Mouse (Mus musculus): ENCODE data around the gene Lss. TPM values are rescaled to one million over a fixed set of nuclear protein-coding genes. Genes with fewer than 3 reads are reported as not detected.

Gene Lss
- total and polyA plus RNA-seq, 3 experiments: 26.3 to 28.3 (median 27.5) TPM

- no peak overlapping the region for H3K4me3 ChIP-seq (ENCODE audit: control insufficient read depth in 1 of 2, insufficient read depth in 1 of 2, low read depth in 2 of 2, low read length in 2 of 2)
- peak overlapping the region; percentile 4; the same call in 1 of the 2 replicates for H3K27ac ChIP-seq (ENCODE audit: control insufficient read depth, low read depth, low read length)
- H3K9me3 ChIP-seq (replicated peaks; ENCODE audit: insufficient read depth, low read length): no peaks in the 10 kb centered on the region
- H3K4me1 ChIP-seq (ENCODE audit: control insufficient read depth in 1 of 2, insufficient read depth in 2 of 2, low read length in 2 of 2): peaks cover 12 to 14% of the 10 kb centered on the region in 2 experiments
- TF ChIP-seq MEF2A (IDR thresholded peaks at IDR 0.05; ENCODE audit: extremely low read depth, insufficient replicate concordance, low read depth, low read length, poor library complexity, severe bottlenecking) (no peak), POLR2AphosphoS5 (IDR thresholded peaks at IDR 0.05; ENCODE audit: borderline replicate concordance, low read depth, low read length) (no peak), TAL1 (IDR thresholded peaks at IDR 0.05; ENCODE audit: low read length) (no peak), MAFK (IDR thresholded peaks at IDR 0.05; ENCODE audit: borderline replicate concordance, low read depth, low read length) (no peak), UBTF (IDR thresholded peaks at IDR 0.05; ENCODE audit: borderline replicate concordance, insufficient read depth, low read depth, low read length) (no peak), CHD1 (IDR thresholded peaks at IDR 0.05; ENCODE audit: low read depth, low read length) (no peak), ELF1 (IDR thresholded peaks at IDR 0.05; ENCODE audit: low read depth, low read length) (no peak), ZMIZ1 (IDR thresholded peaks at IDR 0.05; ENCODE audit: low read depth, low read length) (no peak), POLR2AphosphoS2 (IDR thresholded peaks at IDR 0.05; ENCODE audit: low read length) (no peak), TBP (IDR thresholded peaks at IDR 0.05; ENCODE audit: low read depth, low read length) (no peak), HCFC1 (IDR thresholded peaks at IDR 0.05; ENCODE audit: low read depth, low read length) (no peak), E2F4 (IDR thresholded peaks at IDR 0.05; ENCODE audit: borderline replicate concordance, low read depth, low read length) (no peak), RCOR1 (IDR thresholded peaks at IDR 0.05; ENCODE audit: low read depth, low read length) (no peak), KAT2A (conservative IDR thresholded peaks at IDR 0.05; ENCODE audit: low read depth, low read length) (no peak), RAD21 (IDR thresholded peaks at IDR 0.05; ENCODE audit: low read depth, low read length) (no peak), EP300 (IDR thresholded peaks at IDR 0.05; ENCODE audit: low read depth in 1 of 2, low read length in 2 of 2) (no peak), JUND (IDR thresholded peaks at IDR 0.05; ENCODE audit: low read depth, low read length) (no peak), NELFE (IDR thresholded peaks at IDR 0.05; ENCODE audit: low read depth, low read length) (no peak)
- H3K36me3 ChIP-seq (ENCODE audit: control insufficient read depth in 1 of 2, insufficient read depth in 2 of 2, low read length in 2 of 2): peaks cover 5 to 21% of the 10 kb centered on the region in 2 experiments
- DNase-seq (ENCODE audit: low read depth, low spot score): no peak
- H3K27me3 ChIP-seq (ENCODE audit: control insufficient read depth in 1 of 2, insufficient read depth in 2 of 2, low read length in 2 of 2): no peaks in the 10 kb centered on the region
- no peak overlapping the region for H3K9ac ChIP-seq (ENCODE audit: control insufficient read depth, low read depth, low read length, poor library complexity, severe bottlenecking)
- no peaks in the 10 kb centered on the region; the same call in 1 of the 2 replicates for H3K79me2 ChIP-seq (ENCODE audit: control insufficient read depth, insufficient read depth, low read length, poor library complexity)
Observed at GRCm38 (mm10) chr10:76486302-76486701, 45.1 kb upstream of the Lss start.

DNA sequence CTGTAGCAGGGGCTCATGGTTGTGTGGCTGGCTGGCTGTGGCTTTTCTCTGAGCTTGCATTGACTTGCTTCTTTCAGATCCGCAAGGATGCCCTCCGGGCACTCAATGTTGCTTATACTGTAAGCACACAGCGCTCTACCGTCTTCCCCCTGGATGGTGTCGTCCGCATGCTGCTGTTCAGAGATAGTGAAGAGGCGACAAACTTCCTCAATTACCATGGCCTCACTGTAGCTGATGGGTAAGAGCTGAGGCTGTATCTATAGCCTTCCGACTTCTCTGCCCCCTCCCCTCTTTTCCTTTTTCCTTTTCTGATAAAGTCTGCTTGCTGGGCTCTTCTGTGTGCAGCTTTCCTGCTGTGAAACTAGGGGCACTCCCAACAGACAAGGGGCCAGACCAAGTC, 43.1 kb upstream of the Lss start:
- peaks cover 14 to 19% of the 10 kb centered on the region in 2 experiments for H3K4me1 ChIP-seq (ENCODE audit: control insufficient read depth in 1 of 2, insufficient read depth in 2 of 2, low read length in 2 of 2)
- peak overlapping the region; percentile 59 for H3K9ac ChIP-seq (ENCODE audit: control insufficient read depth, low read depth, low read length, poor library complexity, severe bottlenecking)
- H3K27ac ChIP-seq (ENCODE audit: control insufficient read depth, low read depth, low read length): peak overlapping the region; percentile 83
- peak overlapping the region in 1 of 2 experiments; percentile 19; a peak in 2 of 4 replicates for H3K4me3 ChIP-seq (ENCODE audit: control insufficient read depth in 1 of 2, insufficient read depth in 1 of 2, low read depth in 2 of 2, low read length in 2 of 2)
- peak; percentile 95 for DNase-seq (ENCODE audit: low read depth, low spot score)
- H3K79me2 ChIP-seq (ENCODE audit: control insufficient read depth, insufficient read depth, low read length, poor library complexity): no peaks in the 10 kb centered on the region; the same call in 1 of the 2 replicates
- H3K36me3 ChIP-seq (ENCODE audit: control insufficient read depth in 1 of 2, insufficient read depth in 2 of 2, low read length in 2 of 2): peaks cover 6 to 22% of the 10 kb centered on the region in 2 experiments
- no peaks in the 10 kb centered on the region for H3K9me3 ChIP-seq (replicated peaks; ENCODE audit: insufficient read depth, low read length)
- H3K27me3 ChIP-seq (ENCODE audit: control insufficient read depth in 1 of 2, insufficient read depth in 2 of 2, low read length in 2 of 2): no peaks in the 10 kb centered on the region
- peak; percentile 70 for TF ChIP-seq SIN3A (IDR thresholded peaks at IDR 0.05; ENCODE audit: low read length)
- TF ChIP-seq MYB (IDR thresholded peaks at IDR 0.05; ENCODE audit: low read depth, low read length): peak; percentile 20; the same call in 1 of the 2 replicates
- peak; percentile 82; the same call in 1 of the 2 replicates for TF ChIP-seq MYC (IDR thresholded peaks at IDR 0.05; ENCODE audit: low read depth, low read length)
- TF ChIP-seq TCF12 (IDR thresholded peaks at IDR 0.05; ENCODE audit: low read depth, low read length): peak; percentile 89
- TF ChIP-seq KAT2A (conservative IDR thresholded peaks at IDR 0.05; ENCODE audit: low read depth, low read length): no peak
- no peak for TF ChIP-seq ZNF384 (IDR thresholded peaks at IDR 0.05; ENCODE audit: low read depth, low read length)
- TF ChIP-seq POLR2AphosphoS5 (IDR thresholded peaks at IDR 0.05; ENCODE audit: borderline replicate concordance, low read depth, low read length): no peak
- TF ChIP-seq ELF1 (IDR thresholded peaks at IDR 0.05; ENCODE audit: low read depth, low read length): peak; percentile 44; the same call in 1 of the 2 replicates
- TF ChIP-seq CHD2 (IDR thresholded peaks at IDR 0.05; ENCODE audit: low read length): no peak
- TF ChIP-seq POLR2AphosphoS2 (IDR thresholded peaks at IDR 0.05; ENCODE audit: low read length): no peak
- no peak for TF ChIP-seq MEF2A (IDR thresholded peaks at IDR 0.05; ENCODE audit: extremely low read depth, insufficient replicate concordance, low read depth, low read length, poor library complexity, severe bottlenecking)
- TF ChIP-seq MAZ (IDR thresholded peaks at IDR 0.05; ENCODE audit: low read depth, low read length): peak; percentile 93
- peak; percentile 47; the same call in 1 of the 2 replicates for TF ChIP-seq HCFC1 (IDR thresholded peaks at IDR 0.05; ENCODE audit: low read depth, low read length)
- TF ChIP-seq MXI1 (IDR thresholded peaks at IDR 0.05; ENCODE audit: low read depth, low read length): peak; percentile 73
- no peak for TF ChIP-seq USF1 (IDR thresholded peaks at IDR 0.05; ENCODE audit: low read depth, low read length)
- peak; percentile 94 for TF ChIP-seq TAL1 (IDR thresholded peaks at IDR 0.05; ENCODE audit: low read length)
- TF ChIP-seq UBTF (IDR thresholded peaks at IDR 0.05; ENCODE audit: borderline replicate concordance, insufficient read depth, low read depth, low read length): peak; percentile 89; the same call in 1 of the 2 replicates
- peak; percentile 90 for TF ChIP-seq TBP (IDR thresholded peaks at IDR 0.05; ENCODE audit: low read depth, low read length)
- TF ChIP-seq ZKSCAN1 (IDR thresholded peaks at IDR 0.05; ENCODE audit: low read depth, low read length): no peak
- TF ChIP-seq RAD21 (IDR thresholded peaks at IDR 0.05; ENCODE audit: low read depth, low read length): no peak
- no peak for TF ChIP-seq NELFE (IDR thresholded peaks at IDR 0.05; ENCODE audit: low read depth, low read length)
- no peak for TF ChIP-seq GABPA (IDR thresholded peaks at IDR 0.05; ENCODE audit: low read depth, low read length)
